Mouse (Mus musculus): Measurements from ENCODE around the gene Lpar3.

- no peak for TF ChIP-seq CTCF (IDR thresholded peaks at IDR 0.05)
- no peak for TF ChIP-seq EP300 (IDR thresholded peaks at IDR 0.05)
Measured at GRCm38 (mm10) chr3:146237676-146238075, 16.9 kb downstream of the Lpar3 start.

All from lung, postnatal 0 days (tissue).